Mouse (Mus musculus): ENCODE results near the gene Slco2a1. TPM values are rescaled to one million over a fixed set of nuclear protein-coding genes. Genes with fewer than 3 reads are reported as not detected.

Gene Slco2a1
- polyA plus RNA-seq (2012; ENCODE audit: insufficient read depth, insufficient read length, missing spikeins), result 0.24 TPM in 1 of 2 replicates, not detected in the other

GRCm38 (mm10) chr9:102988462-102988861 is at the start of gene Slco2a1:
Gene Slco2a1 (plus strand): TSS chr9:102988712.
- Histone ChIP-seq H3K27ac (ENCODE audit: insufficient read depth, low read depth, low read length) (no peak within 1 kb of the TSS), H3K4me3 (ENCODE audit: insufficient read depth, low read length) (no peak within 1 kb of the TSS), H3K4me1 (ENCODE audit: control insufficient read depth, insufficient read depth, low read length) (no peaks in the 10 kb centered on the region)
- TF ChIP-seq CTCF (IDR thresholded peaks at IDR 0.05; ENCODE audit: low read depth, low read length) (no peak), POLR2A (IDR thresholded peaks at IDR 0.05; ENCODE audit: borderline replicate concordance, low read depth, low read length) (no peak)

- H3K4me3 ChIP-seq (ENCODE audit: insufficient read depth, low read length), result no peak overlapping the region
Measured at GRCm38 (mm10) chr9:102942221-102942620, 46.3 kb upstream of the Slco2a1 start.

DNA sequence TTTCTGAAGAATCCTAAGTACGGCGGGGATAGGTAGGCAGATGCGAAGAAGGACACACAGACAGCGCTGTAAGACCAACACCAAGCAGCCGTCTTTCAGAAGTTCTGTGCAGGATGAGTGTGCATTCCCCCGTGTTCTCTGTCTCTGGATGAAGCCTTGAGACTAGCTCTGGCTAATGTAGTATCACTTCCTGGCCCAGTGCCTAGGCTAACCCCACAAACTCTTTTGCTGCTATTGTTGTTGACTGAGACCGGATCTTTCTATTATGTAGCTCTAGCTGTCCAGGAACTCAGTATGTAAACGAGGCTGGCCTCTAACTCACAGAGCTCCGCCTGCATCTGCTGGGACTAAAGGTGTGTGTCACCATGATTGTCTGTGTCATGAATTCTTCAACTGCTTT is 43.6 kb upstream of the Slco2a1 start:
- Histone ChIP-seq H3K4me1 (ENCODE audit: control insufficient read depth, insufficient read depth, low read length) (no peaks in the 10 kb centered on the region), H3K4me3 (ENCODE audit: insufficient read depth, low read length) (no peak overlapping the region), H3K27ac (ENCODE audit: insufficient read depth, low read depth, low read length) (no peak overlapping the region)
- TF ChIP-seq POLR2A (IDR thresholded peaks at IDR 0.05; ENCODE audit: borderline replicate concordance, low read depth, low read length) (no peak), CTCF (IDR thresholded peaks at IDR 0.05; ENCODE audit: low read depth, low read length) (no peak)

More at GRCm38 (mm10) chr9:102942221-102942620, 46.3 kb upstream of the Slco2a1 start:
- no peaks in the 10 kb centered on the region for H3K4me1 ChIP-seq (ENCODE audit: control insufficient read depth, insufficient read depth, low read length)
- TF ChIP-seq POLR2A (IDR thresholded peaks at IDR 0.05; ENCODE audit: borderline replicate concordance, low read depth, low read length), result no peak
- no peak for TF ChIP-seq CTCF (IDR thresholded peaks at IDR 0.05; ENCODE audit: low read depth, low read length)
- no peak overlapping the region for H3K27ac ChIP-seq (ENCODE audit: insufficient read depth, low read depth, low read length)

DNA sequence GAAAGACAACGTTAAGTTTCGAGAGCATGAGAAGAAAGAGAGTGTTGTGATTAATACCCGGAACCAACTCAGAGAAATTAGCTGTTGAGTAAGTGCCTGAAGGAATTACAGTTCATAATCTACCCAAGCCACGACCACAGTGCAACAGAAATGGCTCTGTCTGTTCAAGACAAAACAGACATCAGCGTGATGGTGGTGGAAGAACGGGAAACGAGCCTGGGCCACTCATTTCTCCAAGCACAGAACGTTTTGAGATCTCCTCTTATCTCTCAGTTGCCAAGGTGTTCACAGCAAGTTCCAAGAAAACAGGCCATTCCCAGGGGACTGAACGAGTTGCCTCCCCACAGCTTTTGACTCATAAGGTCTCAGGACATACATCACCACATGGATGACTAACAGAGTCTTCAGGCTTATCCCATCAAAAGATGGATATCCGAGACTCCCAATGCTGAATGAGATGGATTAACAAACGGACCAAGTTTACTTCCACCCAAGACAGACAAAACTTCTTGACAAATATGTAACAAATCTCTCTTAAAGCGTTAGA is 42.0 kb upstream of the Slco2a1 start:
- TF ChIP-seq POLR2A (IDR thresholded peaks at IDR 0.05; ENCODE audit: borderline replicate concordance, low read depth, low read length) (no peak), CTCF (IDR thresholded peaks at IDR 0.05; ENCODE audit: low read depth, low read length) (no peak)
- Histone ChIP-seq H3K4me1 (ENCODE audit: control insufficient read depth, insufficient read depth, low read length) (no peaks in the 10 kb centered on the region), H3K27ac (ENCODE audit: insufficient read depth, low read depth, low read length) (no peak overlapping the region), H3K4me3 (ENCODE audit: insufficient read depth, low read length) (no peak overlapping the region)

GRCm38 (mm10) chr9:102948706-102949105 is 39.8 kb upstream of the Slco2a1 start:
- no peak overlapping the region for H3K27ac ChIP-seq (ENCODE audit: insufficient read depth, low read depth, low read length)
- H3K4me3 ChIP-seq (ENCODE audit: insufficient read depth, low read length), result no peak overlapping the region

GRCm38 (mm10) chr9:102951091-102951994 is 37.2 kb upstream of the Slco2a1 start:
- Histone ChIP-seq H3K4me1 (ENCODE audit: control insufficient read depth, insufficient read depth, low read length) (no peaks in the 10 kb centered on the region), H3K27ac (ENCODE audit: insufficient read depth, low read depth, low read length) (no peak overlapping the region), H3K4me3 (ENCODE audit: insufficient read depth, low read length) (no peak overlapping the region)
- TF ChIP-seq CTCF (IDR thresholded peaks at IDR 0.05; ENCODE audit: low read depth, low read length), result no peak
- no peak for TF ChIP-seq POLR2A (IDR thresholded peaks at IDR 0.05; ENCODE audit: borderline replicate concordance, low read depth, low read length)

More at GRCm38 (mm10) chr9:102948706-102949105, 39.8 kb upstream of the Slco2a1 start:
- TF ChIP-seq POLR2A (IDR thresholded peaks at IDR 0.05; ENCODE audit: borderline replicate concordance, low read depth, low read length) (no peak), CTCF (IDR thresholded peaks at IDR 0.05; ENCODE audit: low read depth, low read length) (no peak)
- no peaks in the 10 kb centered on the region for H3K4me1 ChIP-seq (ENCODE audit: control insufficient read depth, insufficient read depth, low read length)

DNA sequence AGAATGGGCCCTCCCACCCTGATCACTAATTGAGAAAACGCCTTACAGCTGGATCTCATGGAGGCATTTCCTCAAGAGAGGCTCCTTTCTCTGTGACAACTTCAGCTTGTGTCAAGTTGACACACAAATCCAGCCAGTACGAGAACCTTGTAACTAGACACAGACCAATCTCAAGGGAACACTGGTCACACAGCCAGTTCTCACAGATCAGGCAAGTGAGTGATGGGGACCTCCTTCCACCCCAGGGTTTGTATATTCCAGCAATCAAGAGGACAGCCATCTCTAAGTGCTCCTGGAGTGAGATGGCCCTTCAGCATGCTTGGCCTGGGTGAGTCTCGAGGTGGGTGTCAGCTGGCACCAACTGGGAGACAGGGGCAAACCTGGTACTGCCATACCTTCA is 32.6 kb upstream of the Slco2a1 start:
- no peak for TF ChIP-seq POLR2A (IDR thresholded peaks at IDR 0.05; ENCODE audit: borderline replicate concordance, low read depth, low read length)
- no peak for TF ChIP-seq CTCF (IDR thresholded peaks at IDR 0.05; ENCODE audit: low read depth, low read length)
- H3K4me3 ChIP-seq (ENCODE audit: insufficient read depth, low read length), result no peak overlapping the region
- H3K4me1 ChIP-seq (ENCODE audit: control insufficient read depth, insufficient read depth, low read length), result no peaks in the 10 kb centered on the region
- H3K27ac ChIP-seq (ENCODE audit: insufficient read depth, low read depth, low read length), result no peak overlapping the region

GRCm38 (mm10) chr9:102958703-102959102 is 29.8 kb upstream of the Slco2a1 start:
- TF ChIP-seq CTCF (IDR thresholded peaks at IDR 0.05; ENCODE audit: low read depth, low read length), result no peak
- no peak for TF ChIP-seq POLR2A (IDR thresholded peaks at IDR 0.05; ENCODE audit: borderline replicate concordance, low read depth, low read length)
- H3K4me1 ChIP-seq (ENCODE audit: control insufficient read depth, insufficient read depth, low read length), result no peaks in the 10 kb centered on the region
- no peak overlapping the region for H3K4me3 ChIP-seq (ENCODE audit: insufficient read depth, low read length)
- no peak overlapping the region for H3K27ac ChIP-seq (ENCODE audit: insufficient read depth, low read depth, low read length)

- no peak for TF ChIP-seq CTCF (IDR thresholded peaks at IDR 0.05; ENCODE audit: low read depth, low read length)
- TF ChIP-seq POLR2A (IDR thresholded peaks at IDR 0.05; ENCODE audit: borderline replicate concordance, low read depth, low read length), result no peak
- H3K4me3 ChIP-seq (ENCODE audit: insufficient read depth, low read length), result no peak overlapping the region
- H3K27ac ChIP-seq (ENCODE audit: insufficient read depth, low read depth, low read length), result no peak overlapping the region
- no peaks in the 10 kb centered on the region for H3K4me1 ChIP-seq (ENCODE audit: control insufficient read depth, insufficient read depth, low read length)
Measured at GRCm38 (mm10) chr9:102961356-102962092, 27.0 kb upstream of the Slco2a1 start.
